Mouse (Mus musculus) G1E (cell line): Measurements from ENCODE around the gene Mia3.

Experiments
- CTCF ChIP-seq: IDR thresholded peaks from 2 replicates; pipeline ENCODE4 v1.5.1; 2012; ENCODE audit warnings: low read depth, low read length, inconsistent platforms, mixed read lengths
- TAL1 ChIP-seq: conservative IDR thresholded peaks from 2 replicates; pipeline ENCODE4 v1.6.1; 2012; ENCODE audit warnings: low read depth, low read length, inconsistent platforms, mixed read lengths

DNA sequence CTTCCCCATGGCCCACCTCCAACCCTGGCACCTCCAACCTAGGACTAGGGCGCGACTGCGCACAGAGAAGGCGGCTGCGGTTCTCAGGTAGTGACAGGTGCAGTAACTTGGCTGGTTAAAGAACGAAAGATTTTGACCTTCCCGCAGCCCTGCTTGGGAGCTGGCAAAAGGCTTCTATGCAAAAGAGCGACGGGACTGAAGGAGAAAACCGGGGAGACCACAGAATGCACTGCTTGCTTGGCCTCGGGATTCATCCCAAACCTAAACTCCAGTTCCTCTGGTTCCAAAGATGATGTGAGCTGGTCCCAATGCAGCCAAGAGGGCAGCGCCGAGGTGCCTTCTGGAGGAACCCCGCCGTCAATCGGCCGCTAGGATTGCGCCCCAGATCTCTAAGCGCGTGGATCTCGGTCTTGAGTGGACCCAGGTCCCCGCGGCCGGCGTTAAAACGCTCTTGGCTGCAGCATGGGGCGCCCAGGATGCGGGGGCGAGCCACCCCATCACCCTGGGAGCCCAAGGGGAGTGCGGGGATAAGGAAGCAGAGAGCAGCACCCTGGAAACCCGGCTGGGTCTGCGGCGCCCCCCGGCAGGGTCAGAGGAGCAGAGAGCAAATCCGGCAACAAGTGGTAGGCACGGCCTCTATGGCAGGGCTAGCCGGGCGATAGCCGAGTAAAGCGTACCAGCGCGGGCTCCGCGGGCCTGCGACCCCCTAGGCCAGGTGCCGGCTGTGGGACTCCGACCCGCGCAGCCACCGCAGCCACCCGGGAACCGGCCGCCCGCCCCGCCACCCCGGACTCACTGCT, 552 bp downstream of the Mia3 start:
- no peak for TF ChIP-seq CTCF
- no peak for TF ChIP-seq TAL1
